Comparison of ENCODE assay signal across 17 mouse cellular contexts in genomic region chr2:160728972-160729371, GRCm38 (mm10). TPM values are rescaled to one million over a fixed set of nuclear protein-coding genes. Genes with fewer than 3 reads are reported as not detected.
A peak's percentile ranks its signal among the peaks of the same experiment; 100 is the strongest.
DNase-seq lines count a peak whose midpoint lies in the region; ATAC-seq and TF ChIP-seq lines count a peak whose summit lies in the region.
"Had no signal": no experiment of that assay in that cellular context is flagged by ENCODE, and none has a peak within 500 bp of the region (broad histone marks: within the 10 kb centered on the region; RNA-seq: fewer than 3 reads in every experiment).

No protein-coding gene starts in this region.

- H3K9ac ChIP-seq in lung, postnatal 0 days (replicated peaks; ENCODE audit: low read depth), result no peak overlapping the region
- H3K9ac ChIP-seq: heart, embryonic 15.5 days; hindbrain, embryonic 13.5 days; limb, embryonic 12.5 days; lung, embryonic 14.5 days; neural tube, embryonic 12.5 days had no signal

- peak overlapping the region; percentile 47; the same call in 1 of the 2 replicates for H3K27ac ChIP-seq in lung, postnatal 0 days (ENCODE audit: low read length)
- H3K27ac ChIP-seq: heart, embryonic 15.5 days; hindbrain, embryonic 13.5 days; limb, embryonic 12.5 days; neural tube, embryonic 12.5 days had no signal

- 86% methylated on average over 3 of the region's 3 CpGs for WGBS in lung, postnatal 0 days

- H3K4me3 ChIP-seq in lung, postnatal 0 days (ENCODE audit: low read depth, low read length), result no peak overlapping the region
- H3K4me3 ChIP-seq in myocyte, result no peak overlapping the region
- H3K4me3 ChIP-seq: heart, embryonic 15.5 days; hindbrain, embryonic 13.5 days; limb, embryonic 12.5 days; neural tube, embryonic 12.5 days had no signal

- intact Hi-C loops in heart, postnatal 25 days (cut with DNase I), result loop anchor here (5.0 kb wide), 1 partner anchor 132 kb away; no protein-coding TSS in a partner anchor

- H3K36me3 ChIP-seq in lung, postnatal 0 days (ENCODE audit: insufficient read depth, low read length), result peaks cover 5% of the 10 kb centered on the region; the same call in 1 of the 2 replicates
- peaks cover 17% of the 10 kb centered on the region for H3K36me3 ChIP-seq in myocyte (ENCODE audit: control insufficient read depth, insufficient read depth)

- H3K27me3 ChIP-seq in lung, postnatal 0 days (replicated peaks; ENCODE audit: insufficient read depth, low read length), result no peaks in the 10 kb centered on the region
- no peaks in the 10 kb centered on the region for H3K27me3 ChIP-seq in myocyte (ENCODE audit: control insufficient read depth, insufficient read depth, insufficient read length)
- H3K27me3 ChIP-seq: hindbrain, embryonic 13.5 days; limb, embryonic 12.5 days; neural tube, embryonic 12.5 days had no signal

- no peak for TF ChIP-seq CTCF in lung, postnatal 0 days (IDR thresholded peaks at IDR 0.05)

- H3K4me2 ChIP-seq in lung, postnatal 0 days (replicated peaks; ENCODE audit: low read depth, low read length), result no peak overlapping the region
- no peak overlapping the region for H3K4me2 ChIP-seq in myocyte (ENCODE audit: low read depth)
- H3K4me2 ChIP-seq: heart, embryonic 15.5 days; hindbrain, embryonic 13.5 days; limb, embryonic 12.5 days; lung, embryonic 14.5 days; neural tube, embryonic 12.5 days had no signal

- H3K79me2 ChIP-seq in myocyte (ENCODE audit: control insufficient read depth, insufficient read depth), result peaks cover 23% of the 10 kb centered on the region

- peaks cover 8% of the 10 kb centered on the region; the same call in 1 of the 2 replicates for H3K4me1 ChIP-seq in lung, postnatal 0 days (ENCODE audit: insufficient read depth, low read depth, low read length)

- H3K9me3 ChIP-seq in lung, postnatal 0 days (ENCODE audit: low read length), result no peaks in the 10 kb centered on the region
- H3K9me3 ChIP-seq: heart, embryonic 15.5 days; hindbrain, embryonic 13.5 days; limb, embryonic 12.5 days; neural tube, embryonic 12.5 days had no signal

- no peak overlapping the region for H3ac ChIP-seq in myocyte (ENCODE audit: control insufficient read depth, insufficient read length)

- peak; percentile 4 for DNase-seq in heart, postnatal 4 days
- no peak for DNase-seq in heart, postnatal 25 days (ENCODE audit: low spot score)
- DNase-seq in lung, postnatal 0 days (ENCODE audit: low spot score), result no peak
- no peak for DNase-seq in lung, postnatal 25 days (ENCODE audit: low spot score)
- peak; percentile 58 for DNase-seq in telencephalon, adult 2 months (ENCODE audit: low read depth, low spot score)
- no peak for DNase-seq in layer of hippocampus, postnatal 10 days (ENCODE audit: low spot score in 2 of 2)
- DNase-seq: gastrocnemius, postnatal 36 days; kidney, postnatal 10 days; layer of hippocampus, adult 9-11 months; lung, embryonic 14.5 days had no signal

- no peak for ATAC-seq in lung, postnatal 0 days
- ATAC-seq: forebrain, embryonic 16.5 days; midbrain, embryonic 16.5 days had no signal

- TF ChIP-seq POLR2A in myocyte (IDR thresholded peaks at IDR 0.05; ENCODE audit: insufficient read length, low read depth), result no peak

- no peak for TF ChIP-seq EP300 in lung, postnatal 0 days (IDR thresholded peaks at IDR 0.05)

TF ChIP-seq in myocyte, 11 proteins besides CTCF, POLR2A, EP300 and RAD21:
- TF ChIP-seq REST (IDR thresholded peaks at IDR 0.05; ENCODE audit: insufficient read depth, insufficient read length) (no peak), CEBPB (IDR thresholded peaks at IDR 0.05; ENCODE audit: insufficient read depth, poor library complexity, severe bottlenecking) (no peak), USF1 (IDR thresholded peaks at IDR 0.05; ENCODE audit: low read depth) (no peak), MAX (IDR thresholded peaks at IDR 0.05; ENCODE audit: low read depth) (no peak), POLR2AphosphoS2 (IDR thresholded peaks at IDR 0.05; ENCODE audit: insufficient read length, low read depth) (peak; percentile 25), E2F4 (IDR thresholded peaks at IDR 0.05; ENCODE audit: insufficient read depth) (no peak)

RNA-seq across cellular contexts. Expression of gene Plcg1, which starts 2.1 kb away (rescaled TPM):
- 10 to 100 TPM; 92.0 to 93.6 TPM for total RNA-seq in heart, postnatal 4 days (2021)
- 10 to 100 TPM; 59.7 to 63.1 TPM for total RNA-seq in heart, postnatal 25 days (2021)
- 34.8 and 36.4 TPM in 2 replicates for polyA plus RNA-seq in lung, postnatal 0 days (2015; fragmentation: Nextera tagmentation; extraction: Ambion mirVana)
- polyA plus RNA-seq in myocyte (2012; fragmentation: generic; extraction: Trizol), result 36.6 TPM
- total RNA-seq in layer of hippocampus, postnatal 10 days (2021), result 100 to 1,000 TPM; 121 to 137 TPM

Comparison
In these comparisons a context has a peak if more than half of its experiments do, and no peak if none do; other contexts are left out.
1. DNase-seq: peak in heart, postnatal 4 days (single experiment) and telencephalon, adult 2 months (single experiment); none in heart, postnatal 25 days (single experiment), lung, postnatal 0 days (single experiment), lung, postnatal 25 days (single experiment) and layer of hippocampus, postnatal 10 days (0 of 2).